Mouse (Mus musculus) naive thymus-derived CD4-positive, alpha-beta T cell, adult 2 months (primary cell): ENCODE results near the gene Siah1a.

ENCODE experiments used
- DNase-seq: peaks from one replicate; pipeline ENCODE4 v3.0.0-alpha.2; 2011; ENCODE audit warnings: low read depth

The Siah1a gene

DNA sequence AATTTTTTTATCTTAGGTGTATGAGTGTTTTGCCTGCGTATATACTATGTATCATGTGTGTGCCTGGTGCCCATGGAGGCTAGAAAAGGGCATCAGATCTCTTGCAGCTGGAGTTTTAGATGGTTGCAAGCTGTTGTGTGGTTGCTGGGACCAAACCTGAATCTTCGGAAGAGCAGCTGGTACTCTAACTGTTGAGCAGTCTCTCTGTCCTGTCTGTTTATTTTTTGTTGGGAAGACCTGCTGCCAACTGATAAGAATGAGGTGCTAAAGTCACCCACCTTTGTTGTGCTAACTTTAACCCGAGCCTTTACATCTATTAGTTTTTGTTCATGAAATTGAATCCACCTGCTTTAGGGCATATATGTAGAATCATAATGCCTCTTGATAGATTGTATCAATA, 43.3 kb downstream of the Siah1a start:
- DNase-seq, result no peak

DNA sequence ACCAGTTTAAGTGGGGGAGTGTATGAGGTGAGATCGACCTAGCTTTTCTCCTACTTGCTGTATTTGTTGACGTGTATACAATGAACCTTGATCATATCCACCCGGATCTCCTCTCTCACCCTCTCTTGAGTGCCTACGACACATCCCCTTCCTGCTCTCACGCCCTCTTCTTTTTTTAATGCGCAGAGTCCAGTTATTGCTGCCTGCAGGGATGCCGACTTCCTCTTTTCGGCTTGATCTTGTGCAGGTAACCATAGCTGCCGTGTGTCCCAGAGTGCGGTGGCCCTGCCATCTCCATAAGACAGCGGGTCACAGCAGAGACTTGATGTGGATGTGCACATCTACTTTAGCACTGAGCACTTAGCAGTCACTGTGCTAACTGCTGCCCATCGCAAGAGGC, 46.3 kb downstream of the Siah1a start:
- DNase-seq, result peak; percentile 54

DNA sequence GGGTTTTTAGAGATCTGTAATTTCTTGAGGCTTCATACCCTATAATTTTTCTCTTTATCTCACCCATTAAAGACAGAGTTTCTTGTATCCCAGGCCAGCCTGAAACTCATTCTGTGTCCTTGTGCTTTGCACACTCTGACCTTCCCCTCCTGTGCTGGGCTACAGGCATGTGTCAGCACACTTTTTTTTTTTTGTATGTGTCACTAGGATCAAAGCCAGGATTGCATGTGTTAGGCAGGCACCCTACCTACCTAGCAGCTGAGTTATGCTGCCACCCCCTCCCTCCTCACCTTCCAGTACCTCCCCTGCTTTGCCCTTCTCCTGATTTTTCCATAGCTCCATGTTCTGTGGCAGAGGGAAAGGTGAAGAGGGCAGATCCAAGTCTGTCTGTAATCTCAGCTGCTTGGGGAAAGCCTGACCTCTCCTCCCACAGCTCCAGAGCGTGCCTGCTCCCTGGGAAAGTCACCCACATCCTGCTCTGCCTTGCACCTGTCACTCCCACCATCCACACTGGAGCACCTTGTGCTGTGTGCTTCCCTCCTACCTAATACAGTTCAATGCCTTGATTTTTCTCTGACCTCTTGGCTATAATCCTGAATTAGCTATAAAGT, 46.8 kb downstream of the Siah1a start:
- no peak for DNase-seq

DNA sequence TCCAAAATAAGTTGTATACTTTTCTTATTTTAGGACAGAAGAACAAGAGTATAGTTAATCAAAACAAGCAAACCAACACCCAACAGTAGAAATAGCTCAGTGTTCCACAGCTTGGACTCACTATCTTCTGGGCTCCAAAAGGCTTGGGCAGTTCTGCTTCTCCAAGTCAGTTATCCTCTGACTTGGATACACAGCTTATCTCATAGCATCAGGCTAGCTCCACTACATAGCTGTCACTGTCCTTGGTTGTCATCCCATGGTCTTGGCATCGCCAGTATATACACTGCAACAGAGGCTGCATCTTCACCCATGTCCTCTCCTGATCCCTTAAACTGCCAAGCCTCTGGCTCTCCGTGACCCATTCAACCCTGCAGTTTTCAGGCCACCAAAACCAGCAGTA, 50.0 kb downstream of the Siah1a start:
- no peak for DNase-seq

DNA sequence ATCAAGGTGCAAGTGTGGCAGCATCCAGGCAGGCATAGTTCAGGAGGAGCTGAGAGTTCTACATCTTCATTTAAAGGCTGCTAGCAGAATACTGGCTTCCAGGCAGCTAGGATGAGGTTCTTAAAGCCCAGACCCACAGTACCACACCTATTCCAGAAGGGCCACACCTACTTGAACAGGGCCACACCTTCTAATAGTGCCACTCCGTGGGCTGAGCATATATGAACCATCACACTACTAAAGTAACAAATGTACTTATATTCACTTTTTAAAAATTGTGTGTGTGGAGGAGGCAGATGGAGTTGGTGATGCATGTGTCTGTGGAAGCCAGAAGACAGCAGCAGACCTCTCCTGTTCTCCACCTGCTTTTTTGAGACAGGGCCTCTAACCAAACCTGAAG, 51.7 kb downstream of the Siah1a start:
- no peak for DNase-seq

DNA sequence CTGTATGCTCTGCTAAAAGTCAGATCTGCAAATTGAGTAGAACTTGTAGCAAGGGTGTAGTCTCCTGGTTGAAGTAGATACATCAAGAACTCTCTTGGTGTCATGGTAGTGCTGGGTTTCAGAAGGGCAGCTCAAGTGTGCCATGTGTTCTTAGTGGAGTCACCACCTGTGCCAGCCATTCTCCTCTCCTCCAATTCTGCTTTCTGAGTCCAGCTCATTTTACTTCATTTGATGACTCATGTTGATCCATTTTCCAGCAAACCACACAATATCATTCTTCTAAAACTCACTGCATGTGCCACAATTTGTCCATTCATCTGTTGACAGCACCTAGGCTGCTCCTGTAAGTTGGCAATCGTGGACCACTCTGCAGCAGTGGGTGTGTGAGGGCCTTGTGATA, 53.6 kb downstream of the Siah1a start:
- no peak for DNase-seq

DNA sequence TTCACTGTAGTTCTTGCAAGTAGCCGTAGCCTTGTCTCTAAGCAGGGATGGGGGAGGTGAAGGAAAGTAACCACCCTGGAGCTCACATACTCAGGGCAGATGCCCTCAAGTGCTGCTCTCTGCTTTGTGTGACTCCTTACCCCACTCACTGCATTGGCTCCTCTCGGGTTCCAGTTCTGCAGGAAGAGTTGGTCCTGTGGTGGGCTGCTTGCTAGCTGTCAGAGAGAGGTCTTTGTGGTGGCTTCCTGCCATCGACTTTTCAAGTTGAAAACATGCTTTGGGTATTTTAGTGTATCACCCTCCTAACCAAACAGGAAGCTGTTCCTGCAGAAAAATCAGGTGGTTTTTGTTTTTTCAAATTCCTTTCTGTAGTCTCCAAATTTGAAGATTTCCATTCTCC, 59.1 kb downstream of the Siah1a start:
- peak; percentile 77 for DNase-seq
